Mouse (Mus musculus): ENCODE data around the gene Bag5. TPM values are rescaled to one million over a fixed set of nuclear protein-coding genes. Genes with fewer than 3 reads are reported as not detected.

The Bag5 gene
- polyA plus RNA-seq, 2 experiments = 9.8 to 15.2 TPM

GRCm38 (mm10) chr12:111674850-111675486, 38.1 kb downstream of the Bag5 start:
- Histone ChIP-seq H3K27ac (no peak overlapping the region), H3K36me3 (replicated peaks; ENCODE audit: control insufficient read depth, insufficient read depth, low read depth) (no peaks in the 10 kb centered on the region), H3K4me2 (ENCODE audit: low read depth) (no peak overlapping the region), H3K4me1 (replicated peaks; ENCODE audit: control insufficient read depth in 2 of 2, insufficient read depth in 2 of 2, low read length in 1 of 2) (peaks cover 8 to 12% of the 10 kb centered on the region in 2 experiments; a peak in 3 of 4 replicates), H3K9me3 (ENCODE audit: control insufficient read depth, low read length) (no peaks in the 10 kb centered on the region), H3K9ac (replicated peaks) (no peak overlapping the region), H3K27me3 (ENCODE audit: control insufficient read depth, insufficient read depth, low read length) (peaks cover 44% of the 10 kb centered on the region), H3K4me3 (ENCODE audit: insufficient read depth in 1 of 2, low read depth in 2 of 2, low read length in 2 of 2) (no peak overlapping the region)
- WGBS (ENCODE audit: insufficient replicate concordance) = 17% methylated on average over 2 of the region's 2 CpGs
- ATAC-seq (ENCODE audit: insufficient read depth) (no peak), DNase-seq (ENCODE audit: low read depth in 3 of 3, low spot score in 3 of 3) (no peak)
- TF ChIP-seq CTCF (IDR thresholded peaks at IDR 0.05; ENCODE audit: low read depth) (no peak), EP300 (IDR thresholded peaks at IDR 0.05; ENCODE audit: low read depth) (no peak)

DNA sequence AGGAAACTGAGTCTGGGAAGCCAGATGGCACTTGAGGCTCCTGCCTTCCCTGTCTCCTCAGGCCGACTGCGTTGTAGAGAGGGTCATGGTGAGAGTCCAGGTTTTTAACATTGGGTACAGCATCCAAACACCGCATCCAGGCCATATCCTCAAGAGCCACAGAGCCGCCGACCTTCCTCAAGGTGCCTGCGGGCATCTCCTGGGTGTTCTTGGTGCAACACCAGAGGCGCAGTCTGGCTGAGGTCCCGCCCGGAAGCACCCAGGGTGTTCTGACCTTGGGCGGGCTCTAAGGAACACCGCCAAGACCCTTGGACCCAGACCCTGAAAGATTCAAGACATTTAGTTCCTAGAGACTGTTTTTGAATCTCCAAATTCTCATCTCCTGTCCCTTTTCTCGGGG, 40.5 kb downstream of the Bag5 start:
- WGBS (ENCODE audit: insufficient replicate concordance) = 15% methylated on average over 12 of the region's 12 CpGs
- Histone ChIP-seq H3K27me3 (ENCODE audit: control insufficient read depth, insufficient read depth, low read length) (peaks cover 52% of the 10 kb centered on the region), H3K27ac (no peak overlapping the region), H3K36me3 (replicated peaks; ENCODE audit: control insufficient read depth, insufficient read depth, low read depth) (no peaks in the 10 kb centered on the region), H3K4me2 (ENCODE audit: low read depth) (peak overlapping the region; percentile 56), H3K4me3 (ENCODE audit: insufficient read depth in 1 of 2, low read depth in 2 of 2, low read length in 2 of 2) (peak overlapping the region in 1 of 2 experiments; percentile 48; a peak in 1 of 4 replicates), H3K9me3 (ENCODE audit: control insufficient read depth, low read length) (no peaks in the 10 kb centered on the region), H3K4me1 (replicated peaks; ENCODE audit: control insufficient read depth in 2 of 2, insufficient read depth in 2 of 2, low read length in 1 of 2) (peaks cover 4 to 10% of the 10 kb centered on the region in 2 experiments; a peak in 3 of 4 replicates), H3K9ac (replicated peaks) (no peak overlapping the region)
- ATAC-seq (ENCODE audit: insufficient read depth) = no peak
- TF ChIP-seq EP300 (IDR thresholded peaks at IDR 0.05; ENCODE audit: low read depth) (no peak), CTCF (IDR thresholded peaks at IDR 0.05; ENCODE audit: low read depth) (no peak)
- no peak for DNase-seq (ENCODE audit: low read depth in 3 of 3, low spot score in 3 of 3)

DNA sequence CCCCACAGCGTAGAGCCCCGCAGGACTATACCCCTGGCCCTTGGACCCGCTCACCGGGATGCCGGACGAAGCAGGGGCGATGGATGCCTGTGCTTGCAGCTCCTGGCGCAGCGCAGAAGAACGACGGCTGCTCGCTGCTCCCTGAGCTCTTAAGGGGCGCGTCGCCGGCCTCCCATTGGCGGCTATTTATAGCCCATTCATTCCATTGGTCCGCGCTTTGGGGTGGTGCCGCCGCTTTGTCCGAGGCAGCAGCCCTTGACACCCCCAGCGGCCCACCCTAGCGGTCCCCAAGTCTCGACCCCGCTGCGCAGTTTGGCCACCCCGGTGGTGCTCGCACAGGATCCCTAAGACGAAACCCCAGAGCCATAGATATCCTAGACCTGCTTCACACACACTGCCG, 40.9 kb downstream of the Bag5 start, which contains the start of gene Ckb:
TSS of gene Ckb (minus strand) at position 163 of the 400 bp plus-strand sequence.
- no peak within 1 kb of the TSS for H3K9ac ChIP-seq (replicated peaks)
- no peak within 1 kb of the TSS for H3K27ac ChIP-seq
- ATAC-seq (ENCODE audit: insufficient read depth) = no peak

GRCm38 (mm10) chr12:111671431-111671902, 41.6 kb downstream of the Bag5 start:
- H3K27me3 ChIP-seq (ENCODE audit: control insufficient read depth, insufficient read depth, low read length) = peaks cover 52% of the 10 kb centered on the region
- no peak for DNase-seq (ENCODE audit: low read depth in 3 of 3, low spot score in 3 of 3)
- WGBS (ENCODE audit: insufficient replicate concordance) = 1% methylated on average over 34 of the region's 34 CpGs

More for the DNA sequence above, 40.9 kb downstream of the Bag5 start, which contains the start of gene Ckb:
- Histone ChIP-seq H3K4me3 (ENCODE audit: insufficient read depth in 1 of 2, low read depth in 2 of 2, low read length in 2 of 2) (peak within 1 kb of the TSS; percentile 22 to 48), H3K36me3 (replicated peaks; ENCODE audit: control insufficient read depth, insufficient read depth, low read depth) (no peaks in the 10 kb centered on the region), H3K9me3 (ENCODE audit: control insufficient read depth, low read length) (no peaks in the 10 kb centered on the region), H3K27me3 (ENCODE audit: control insufficient read depth, insufficient read depth, low read length) (peaks cover 52% of the 10 kb centered on the region), H3K4me2 (ENCODE audit: low read depth) (peak within 1 kb of the TSS; percentile 56), H3K4me1 (replicated peaks; ENCODE audit: control insufficient read depth in 2 of 2, insufficient read depth in 2 of 2, low read length in 1 of 2) (peaks cover 0 to 6% of the 10 kb centered on the region in 2 experiments; a peak in 2 of 4 replicates)
- no peak for DNase-seq (ENCODE audit: low read depth in 3 of 3, low spot score in 3 of 3)
- TF ChIP-seq CTCF (IDR thresholded peaks at IDR 0.05; ENCODE audit: low read depth) (no peak), EP300 (IDR thresholded peaks at IDR 0.05; ENCODE audit: low read depth) (no peak)
- WGBS (ENCODE audit: insufficient replicate concordance) = under 1% methylated on average over 31 of the region's 31 CpGs

GRCm38 (mm10) chr12:111670976-111671375, 42.1 kb downstream of the Bag5 start:
- H3K27ac ChIP-seq = no peak overlapping the region
- peaks cover 52% of the 10 kb centered on the region for H3K27me3 ChIP-seq (ENCODE audit: control insufficient read depth, insufficient read depth, low read length)

More at GRCm38 (mm10) chr12:111671431-111671902, 41.6 kb downstream of the Bag5 start:
- Histone ChIP-seq H3K4me2 (ENCODE audit: low read depth) (peak overlapping the region; percentile 56), H3K9me3 (ENCODE audit: control insufficient read depth, low read length) (no peaks in the 10 kb centered on the region), H3K4me1 (replicated peaks; ENCODE audit: control insufficient read depth in 2 of 2, insufficient read depth in 2 of 2, low read length in 1 of 2) (peaks cover 0 to 5% of the 10 kb centered on the region in 2 experiments; a peak in 1 of 4 replicates), H3K36me3 (replicated peaks; ENCODE audit: control insufficient read depth, insufficient read depth, low read depth) (no peaks in the 10 kb centered on the region), H3K27ac (no peak overlapping the region), H3K9ac (replicated peaks) (no peak overlapping the region), H3K4me3 (ENCODE audit: insufficient read depth in 1 of 2, low read depth in 2 of 2, low read length in 2 of 2) (peak overlapping the region; percentile 22 to 48)
- TF ChIP-seq CTCF (IDR thresholded peaks at IDR 0.05; ENCODE audit: low read depth) (no peak), EP300 (IDR thresholded peaks at IDR 0.05; ENCODE audit: low read depth) (no peak)
- no peak for ATAC-seq (ENCODE audit: insufficient read depth)

More at GRCm38 (mm10) chr12:111670976-111671375, 42.1 kb downstream of the Bag5 start:
- peaks cover 0 to 5% of the 10 kb centered on the region in 2 experiments; a peak in 1 of 4 replicates for H3K4me1 ChIP-seq (replicated peaks; ENCODE audit: control insufficient read depth in 2 of 2, insufficient read depth in 2 of 2, low read length in 1 of 2)
- no peak overlapping the region for H3K9ac ChIP-seq (replicated peaks)
- H3K4me3 ChIP-seq (ENCODE audit: insufficient read depth in 1 of 2, low read depth in 2 of 2, low read length in 2 of 2) = peak overlapping the region; percentile 22 to 48
- TF ChIP-seq EP300 (IDR thresholded peaks at IDR 0.05; ENCODE audit: low read depth) (no peak), CTCF (IDR thresholded peaks at IDR 0.05; ENCODE audit: low read depth) (no peak)
- H3K9me3 ChIP-seq (ENCODE audit: control insufficient read depth, low read length) = no peaks in the 10 kb centered on the region
- peak overlapping the region; percentile 56 for H3K4me2 ChIP-seq (ENCODE audit: low read depth)
- DNase-seq (ENCODE audit: low read depth in 3 of 3, low spot score in 3 of 3) (no peak), ATAC-seq (ENCODE audit: insufficient read depth) (no peak)
- H3K36me3 ChIP-seq (replicated peaks; ENCODE audit: control insufficient read depth, insufficient read depth, low read depth) = no peaks in the 10 kb centered on the region
- WGBS (ENCODE audit: insufficient replicate concordance) = 2% methylated on average over 33 of the region's 35 CpGs

Data from liver, embryonic 14.5 days (tissue).